Mouse (Mus musculus): ENCODE data around the gene Eif3l. TPM values are rescaled to one million over a fixed set of nuclear protein-coding genes. Genes with fewer than 3 reads are reported as not detected.
A peak's percentile ranks its signal among the peaks of the same experiment; 100 is the strongest.

The Eif3l gene
- total RNA-seq, 2 experiments from 2014 or later = 68.9 to 71.5 TPM

GRCm38 (mm10) chr15:79111774-79112173 is 36.8 kb downstream of the Eif3l start:
- intact Hi-C loops (cut with DNase I) = loop anchor here (2.0 kb wide), 1 partner anchor 13 kb away; no protein-coding TSS in a partner anchor
- DNase-seq (ENCODE audit: low spot score) = no peak

DNA sequence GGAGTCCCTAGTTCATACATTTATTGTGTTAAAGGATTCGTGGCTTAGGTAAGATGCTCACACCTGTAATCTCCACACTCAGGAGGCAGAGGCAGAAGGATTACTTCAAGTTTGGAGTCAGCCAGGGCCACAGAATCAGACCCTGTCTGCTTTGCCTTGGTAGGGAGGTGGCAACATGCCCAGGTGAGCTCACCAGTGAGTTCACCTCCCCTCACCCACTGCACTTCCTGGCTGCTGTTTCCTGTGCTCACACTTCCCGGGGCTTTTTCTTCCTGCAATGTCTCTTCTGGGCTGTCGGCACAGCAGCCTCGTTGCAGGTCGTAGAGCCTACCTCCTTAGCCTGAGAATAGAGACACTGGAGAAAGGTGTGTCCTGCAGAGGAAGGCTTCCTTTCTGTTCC is 40.3 kb downstream of the Eif3l start:
- intact Hi-C loops (cut with DNase I) = no loop called here
- DNase-seq (ENCODE audit: low spot score) = no peak

- intact Hi-C loops (cut with DNase I) = no loop called here
- no peak for DNase-seq (ENCODE audit: low spot score)
Measured at GRCm38 (mm10) chr15:79119491-79119890, 44.5 kb downstream of the Eif3l start.

DNA sequence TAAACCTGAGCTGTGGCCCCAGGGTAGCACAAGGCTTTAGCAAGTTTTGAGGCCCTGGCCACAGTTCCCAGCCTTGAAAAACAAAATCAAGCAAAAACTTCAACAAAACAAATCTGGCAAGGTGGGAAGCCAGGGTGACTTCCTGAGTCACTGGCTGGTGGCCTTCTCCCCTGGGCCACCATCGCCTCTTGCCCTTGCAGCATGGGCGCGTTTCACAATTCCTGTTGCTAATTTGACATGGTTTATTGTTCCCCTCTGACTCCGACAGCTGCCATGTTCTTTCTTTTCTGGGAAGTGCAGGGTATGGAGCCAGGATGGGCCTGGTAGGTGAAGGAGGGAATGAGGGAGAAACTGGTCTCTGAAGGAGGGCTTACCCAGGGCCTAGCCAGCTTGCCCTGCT is 47.1 kb downstream of the Eif3l start:
- no peak for DNase-seq (ENCODE audit: low spot score)
- intact Hi-C loops (cut with DNase I) = no loop called here

DNA sequence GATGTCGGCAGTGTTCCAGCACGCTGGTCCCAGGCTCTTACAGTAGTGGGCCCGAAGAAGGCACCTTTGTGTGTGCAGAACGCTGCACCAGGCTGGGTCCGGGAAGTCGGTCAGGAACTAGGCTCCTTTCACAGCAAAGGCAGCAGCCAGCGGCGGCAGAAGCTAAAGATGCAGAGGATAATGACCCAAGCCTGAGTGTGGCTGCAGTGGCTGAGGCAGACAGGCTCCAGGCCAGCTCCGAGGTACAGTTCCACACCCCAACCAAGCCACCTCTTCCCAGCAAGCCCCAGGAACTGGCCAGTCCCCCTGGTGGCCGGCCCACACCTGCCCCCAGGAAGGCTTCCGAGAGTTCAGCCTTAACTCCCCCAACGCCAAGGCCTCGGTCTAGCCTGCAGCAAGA is 47.6 kb downstream of the Eif3l start:
- intact Hi-C loops (cut with DNase I) = no loop called here
- DNase-seq (ENCODE audit: low spot score) = no peak

GRCm38 (mm10) chr15:79123751-79124150 is 48.8 kb downstream of the Eif3l start:
- no peak for DNase-seq (ENCODE audit: low spot score)
- intact Hi-C loops (cut with DNase I) = loop anchor here (2.0 kb wide), 1 partner anchor 13 kb away; no protein-coding TSS in a partner anchor

DNA sequence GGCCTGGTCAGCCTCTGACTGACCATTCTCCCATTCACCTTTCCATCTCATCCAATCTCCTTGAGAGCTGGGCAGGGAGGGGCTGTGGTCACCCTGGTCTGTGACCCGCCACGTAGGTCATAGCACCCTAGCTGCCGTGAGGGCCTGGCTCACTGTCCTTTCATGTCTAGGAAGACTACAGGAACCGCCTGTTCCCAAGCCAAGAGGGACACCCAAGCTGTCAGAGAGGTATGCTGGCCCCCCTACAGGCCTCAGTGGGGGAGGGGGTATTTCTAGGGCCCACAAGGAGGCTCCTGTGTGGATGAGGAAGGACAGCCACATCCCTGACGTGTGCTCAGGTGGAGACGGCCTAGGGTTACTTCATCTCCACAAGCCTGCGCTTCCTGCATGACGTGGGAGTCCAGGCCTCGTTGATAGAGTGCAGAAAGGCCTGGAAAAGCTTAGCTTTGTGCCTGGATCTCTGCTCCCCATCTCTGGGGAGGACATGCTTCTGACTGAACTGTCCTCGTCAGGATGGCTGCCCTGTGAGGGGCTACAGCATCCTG is 49.4 kb downstream of the Eif3l start:
- intact Hi-C loops (cut with DNase I) = loop anchor here (2.0 kb wide), 1 partner anchor 14 kb away; no protein-coding TSS in a partner anchor

DNA sequence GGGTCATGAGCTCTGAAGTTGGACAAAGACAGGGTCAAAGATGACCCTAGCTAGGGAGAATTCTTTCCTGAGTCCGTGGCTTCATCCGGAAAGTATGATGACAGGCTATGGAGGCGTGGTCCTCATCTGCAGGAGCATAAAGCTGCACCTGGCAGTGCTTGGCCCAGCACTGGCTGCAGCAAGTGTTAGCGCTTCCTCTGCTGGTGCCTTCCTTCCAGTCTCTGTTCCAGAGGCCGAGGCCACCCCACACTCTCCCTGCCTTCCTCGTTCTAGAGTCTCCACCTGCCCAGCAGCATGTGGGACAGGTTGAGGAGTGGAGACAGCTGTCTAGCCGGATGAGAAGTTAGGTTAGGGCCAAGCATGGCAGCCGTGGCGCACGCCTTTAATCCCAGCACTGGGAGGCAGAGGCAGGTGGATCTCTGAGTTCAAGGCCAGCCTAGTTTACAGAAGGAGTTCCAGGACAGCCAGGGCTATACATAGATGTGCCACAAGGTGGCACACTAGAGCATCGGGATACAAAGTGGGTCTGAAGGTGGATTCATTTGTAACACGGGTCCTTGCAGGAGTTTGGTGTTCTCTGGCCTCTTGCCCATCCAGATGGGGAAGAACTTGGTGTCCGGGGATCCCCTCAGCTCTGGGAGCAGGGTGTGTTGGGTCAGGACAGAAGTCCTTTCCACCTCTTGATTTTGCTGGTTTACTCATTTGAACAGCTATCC is 51.4 kb downstream of the Eif3l start:
- no peak for DNase-seq (ENCODE audit: low spot score)
- intact Hi-C loops (cut with DNase I) = loop anchor here (1.0 kb wide), 1 partner anchor 32 kb away; no protein-coding TSS in a partner anchor

More for the DNA sequence above, 49.4 kb downstream of the Eif3l start:
- DNase-seq (ENCODE audit: low spot score) = no peak

- DNase-seq (ENCODE audit: low spot score) = no peak
- intact Hi-C loops (cut with DNase I) = no loop called here
Measured at GRCm38 (mm10) chr15:79127101-79127500, 52.1 kb downstream of the Eif3l start.

DNA sequence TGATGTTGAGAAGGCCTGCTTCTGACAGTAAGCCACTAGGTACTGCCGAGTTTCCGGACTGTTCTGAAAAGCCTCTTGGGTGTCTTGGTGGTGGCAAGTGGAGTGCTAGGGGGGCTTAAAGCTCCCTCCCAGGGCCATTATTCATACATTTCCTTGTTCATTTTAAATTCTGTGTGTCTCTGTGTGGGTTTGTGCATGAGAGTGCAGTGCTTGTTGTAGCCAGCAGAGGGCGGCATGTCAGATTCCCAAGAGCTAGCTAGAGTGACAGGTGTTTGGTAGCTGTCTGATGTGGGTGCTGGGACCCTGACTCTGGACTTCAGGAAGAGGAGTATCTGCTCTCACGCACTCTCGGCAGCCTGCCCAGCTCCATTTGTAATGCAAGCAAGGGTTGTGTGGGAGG is 53.2 kb downstream of the Eif3l start:
- intact Hi-C loops (cut with DNase I) = no loop called here
- no peak for DNase-seq (ENCODE audit: low spot score)

- no peak for DNase-seq (ENCODE audit: low spot score)
- intact Hi-C loops (cut with DNase I) = no loop called here
Measured at GRCm38 (mm10) chr15:79129311-79129710, 54.3 kb downstream of the Eif3l start.

GRCm38 (mm10) chr15:79130782-79131181 is 55.8 kb downstream of the Eif3l start:
- DNase-seq (ENCODE audit: low spot score) = no peak
- intact Hi-C loops (cut with DNase I) = no loop called here

DNA sequence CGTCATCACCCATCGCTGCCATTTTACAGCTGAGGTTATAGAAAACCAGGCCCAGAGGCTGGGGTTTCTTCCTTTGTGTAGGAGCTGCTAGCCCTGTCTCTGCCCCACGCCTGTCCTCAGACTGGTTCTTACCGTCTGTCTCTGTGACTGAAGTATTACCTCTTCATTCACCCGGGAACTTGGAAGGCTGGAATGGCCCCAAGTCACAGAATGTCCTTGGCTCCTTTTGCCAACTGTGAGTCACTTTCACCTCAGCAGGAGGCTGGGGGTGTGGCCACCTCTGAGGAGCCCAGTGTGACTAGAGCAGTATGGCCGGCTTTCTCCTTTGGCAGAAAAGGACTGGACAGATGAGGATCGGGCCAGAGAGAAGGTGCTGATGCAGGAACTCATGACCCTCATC is 56.5 kb downstream of the Eif3l start:
- peak; percentile 67 for DNase-seq (ENCODE audit: low spot score)
- intact Hi-C loops (cut with DNase I) = no loop called here

DNA sequence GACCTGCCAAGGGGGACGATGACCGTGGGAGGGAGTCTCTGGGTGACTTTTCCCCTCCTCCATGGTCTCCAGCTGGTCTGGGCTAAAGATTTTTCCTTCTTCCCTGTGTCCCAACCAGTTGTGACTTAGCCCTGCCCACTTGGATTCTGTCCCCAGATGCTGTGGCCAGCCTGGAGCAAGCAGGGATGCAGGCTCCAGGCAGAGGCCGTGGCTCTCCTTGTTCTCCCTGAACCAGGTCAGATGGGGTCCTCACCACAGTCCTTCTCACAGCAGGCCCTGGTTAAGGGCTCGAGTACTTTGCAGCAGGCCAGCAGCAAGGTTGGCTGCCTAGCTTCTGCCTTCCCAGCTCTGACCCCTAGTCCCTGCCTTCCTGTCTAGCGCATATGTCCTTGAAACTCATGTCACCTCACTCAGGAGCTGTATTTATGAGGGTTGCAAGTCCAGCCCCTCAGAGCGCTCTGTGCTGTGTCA is 58.2 kb downstream of the Eif3l start:
- DNase-seq (ENCODE audit: low spot score) = peak; percentile 48

GRCm38 (mm10) chr15:79134496-79135270 is 59.7 kb downstream of the Eif3l start:
- DNase-seq (ENCODE audit: low spot score) = no peak
- intact Hi-C loops (cut with DNase I) = no loop called here

More for the DNA sequence above, 58.2 kb downstream of the Eif3l start:
- intact Hi-C loops (cut with DNase I) = no loop called here

GRCm38 (mm10) chr15:79135332-79135731 is 60.4 kb downstream of the Eif3l start:
- DNase-seq (ENCODE audit: low spot score) = no peak
- intact Hi-C loops (cut with DNase I) = no loop called here

GRCm38 (mm10) chr15:79135783-79136575 is 61.0 kb downstream of the Eif3l start:
- intact Hi-C loops (cut with DNase I) = no loop called here

GRCm38 (mm10) chr15:79139640-79140039 is 64.7 kb downstream of the Eif3l start:
- intact Hi-C loops (cut with DNase I) = loop anchor here (2.0 kb wide), 1 partner anchor 103 kb away; no protein-coding TSS in a partner anchor
- DNase-seq (ENCODE audit: low spot score) = no peak

More at GRCm38 (mm10) chr15:79135783-79136575, 61.0 kb downstream of the Eif3l start:
- no peak for DNase-seq (ENCODE audit: low spot score)

DNA sequence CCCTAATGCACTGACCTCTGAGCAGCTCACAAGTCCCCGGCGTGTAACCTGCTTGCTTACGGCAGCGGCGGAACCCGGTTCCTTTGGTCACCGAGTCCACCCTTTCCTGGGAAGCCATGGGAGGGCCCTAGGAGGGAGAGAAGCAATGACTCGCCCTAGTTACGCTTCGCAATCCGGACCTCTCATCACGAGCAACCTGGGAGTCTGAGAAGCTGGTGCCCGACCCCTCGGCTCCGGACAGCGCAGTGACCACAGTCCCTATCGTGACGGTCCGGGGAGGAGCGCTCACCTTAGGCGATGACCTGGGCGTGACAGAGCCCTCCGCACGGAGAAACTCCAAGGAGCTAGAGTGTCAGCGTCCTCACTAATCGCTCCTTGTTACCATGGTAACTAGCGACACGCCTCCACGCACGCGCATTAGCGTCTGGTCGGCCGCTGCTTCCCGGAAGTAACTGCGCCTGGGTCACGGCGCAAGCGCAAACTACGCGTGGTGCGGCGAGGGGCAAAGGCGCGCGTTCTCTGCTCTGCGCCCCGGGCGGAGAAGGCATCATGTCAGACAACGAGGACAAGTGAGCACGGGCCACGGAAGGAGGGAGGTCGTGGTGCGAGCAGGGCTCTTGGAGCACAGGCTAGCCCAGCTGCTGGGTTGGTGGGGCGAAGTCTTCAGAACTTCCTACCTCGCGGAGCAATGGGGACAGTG is 66.0 kb downstream of the Eif3l start, which contains the start of the genes Polr2f and 1700088E04Rik:
Gene Polr2f (plus strand): TSS at position 144 of the 700 bp plus-strand sequence.
Gene 1700088E04Rik (minus strand): TSS at position 388 of the 700 bp plus-strand sequence.
- peak; percentile 86 for DNase-seq (ENCODE audit: low spot score)
- intact Hi-C loops (cut with DNase I) = loop anchor here (2.0 kb wide), 1 partner anchor 104 kb away; no protein-coding TSS in a partner anchor
